Mouse (Mus musculus) ES-E14 (cell line): ENCODE results near the gene Mrgpre.

Experiments
- CHD2 ChIP-seq: IDR thresholded peaks from 2 replicates; pipeline ENCODE4 v1.6.1; 2014; ENCODE audit warnings: mild to moderate bottlenecking, low read depth, low read length, inconsistent platforms
- HCFC1 ChIP-seq: IDR thresholded peaks from 2 replicates; pipeline ENCODE4 v1.6.1; 2012; ENCODE audit warnings: low read length, inconsistent platforms, borderline replicate concordance; ENCODE audit not compliant: insufficient read depth
- MAFK ChIP-seq: IDR thresholded peaks from 2 replicates; pipeline ENCODE4 v1.6.1; 2014; ENCODE audit warnings: mild to moderate bottlenecking, low read depth, low read length, inconsistent platforms; ENCODE audit not compliant: insufficient read depth
- ZNF384 ChIP-seq: IDR thresholded peaks from 2 replicates; pipeline ENCODE4 v1.6.1; 2012; ENCODE audit warnings: low read depth, low read length, inconsistent platforms

DNA sequence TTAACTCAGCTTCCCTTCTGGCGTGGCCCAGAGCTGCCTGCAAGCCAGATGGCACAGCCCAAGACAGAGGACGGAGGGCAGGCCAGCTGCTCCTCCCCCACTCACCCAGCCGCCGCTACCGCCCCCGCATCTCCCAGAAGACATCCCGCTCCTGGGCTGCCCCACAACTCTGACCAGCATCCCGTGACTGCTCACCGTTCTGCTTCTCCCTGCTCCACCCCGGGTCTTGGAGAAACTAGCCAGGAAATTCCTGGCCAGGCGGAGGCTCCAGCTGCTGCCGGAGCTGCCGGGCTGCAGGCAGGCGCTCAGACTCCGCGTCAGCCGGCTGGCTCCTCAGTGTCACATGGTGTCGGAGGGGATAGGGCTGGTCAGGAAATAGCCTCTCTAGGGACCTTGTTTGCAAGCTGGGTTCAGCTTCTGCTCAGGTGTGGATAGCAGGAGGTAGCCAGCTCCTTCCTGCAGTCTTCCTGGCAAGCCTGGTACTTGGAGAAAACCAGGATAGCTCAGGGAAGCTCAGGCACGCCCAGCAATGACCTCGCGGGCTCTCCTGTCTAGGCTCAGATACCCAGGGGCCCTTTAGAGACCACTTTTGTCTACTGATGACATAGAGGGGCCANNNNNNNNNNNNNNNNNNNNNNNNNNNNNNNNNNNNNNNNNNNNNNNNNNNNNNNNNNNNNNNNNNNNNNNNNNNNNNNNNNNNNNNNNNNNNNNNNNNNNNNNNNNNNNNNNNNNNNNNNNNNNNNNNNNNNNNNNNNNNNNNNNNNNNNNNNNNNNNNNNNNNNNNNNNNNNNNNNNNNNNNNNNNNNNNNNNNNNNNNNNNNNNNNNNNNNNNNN, at the start of gene Mrgpre:
- TF ChIP-seq CHD2 (no peak), HCFC1 (no peak), ZNF384 (no peak), MAFK (no peak)
